Mouse (Mus musculus) MEL (cell line): ENCODE data around the gene Aadat. TPM values are rescaled to one million over a fixed set of nuclear protein-coding genes. Genes with fewer than 3 reads are reported as not detected.

Experiments
- DNase-seq: peaks from one replicate; pipeline ENCODE4 v3.0.0; 2011; ENCODE audit warnings: low read depth, low spot score
- H3K27ac ChIP-seq: 2 replicates; pipeline ENCODE4 v1.5.1; 2012; ENCODE audit warnings: low read depth, mild to moderate bottlenecking, control low read depth, low read length, moderate library complexity; ENCODE audit not compliant: control insufficient read depth
- H3K27me3 ChIP-seq, 2 experiments: fragments of 150-350 bp in 1 of 2; sonication (generic) in 1 of 2; 2 replicates each; pipeline ENCODE4 v1.6.1; 2012; ENCODE audit warnings: low read length in 2 of 2, mild to moderate bottlenecking in 2 of 2, improper control_type of control experiment in 1 of 2, moderate library complexity in 1 of 2; ENCODE audit not compliant: insufficient read depth in 2 of 2, control insufficient read depth in 1 of 2
- H3K36me3 ChIP-seq, 2 experiments: 2 replicates each; pipeline ENCODE4 v1.6.1; 2012 to 2014; ENCODE audit warnings: low read length in 2 of 2, improper control_type of control experiment in 1 of 2, inconsistent platforms in 1 of 2, mild to moderate bottlenecking in 1 of 2; ENCODE audit not compliant: insufficient read depth in 2 of 2, control insufficient read depth in 1 of 2
- H3K4me1 ChIP-seq, 2 experiments: fragments of 150-350 bp in 1 of 2; sonication (generic) in 1 of 2; 2 replicates each; pipeline ENCODE4 v1.6.1; 2012; ENCODE audit warnings: low read length in 2 of 2, improper control_type of control experiment in 1 of 2, mild to moderate bottlenecking in 1 of 2; ENCODE audit not compliant: insufficient read depth in 2 of 2, control insufficient read depth in 1 of 2
- H3K4me3 ChIP-seq, 2 experiments: fragments of 150-350 bp in 1 of 2; sonication (generic) in 1 of 2; 2 replicates each; pipeline ENCODE4 v1.5.1; 2012; ENCODE audit warnings: low read depth in 2 of 2, low read length in 2 of 2, mild to moderate bottlenecking in 2 of 2, moderate library complexity in 2 of 2, control low read depth in 1 of 2, improper control_type of control experiment in 1 of 2; ENCODE audit not compliant: control insufficient read depth in 1 of 2, insufficient read depth in 1 of 2
- H3K79me2 ChIP-seq: 2 replicates; pipeline ENCODE4 v1.6.1; 2012; ENCODE audit warnings: mild to moderate bottlenecking, low read length, moderate library complexity; ENCODE audit not compliant: control insufficient read depth, poor library complexity, insufficient read depth
- H3K9ac ChIP-seq: 2 replicates; pipeline ENCODE4 v1.6.1; 2012; ENCODE audit warnings: low read depth, mild to moderate bottlenecking, control low read depth, low read length, moderate library complexity; ENCODE audit not compliant: control insufficient read depth, poor library complexity, severe bottlenecking
- H3K9me3 ChIP-seq: fragments of 150-350 bp; sonication (generic); replicated peaks from 2 replicates; pipeline ENCODE4 v1.6.1; 2012; ENCODE audit warnings: mild to moderate bottlenecking, low read length, improper control_type of control experiment, moderate library complexity; ENCODE audit not compliant: insufficient read depth
- BHLHE40 ChIP-seq: IDR thresholded peaks from 2 replicates; pipeline ENCODE4 v1.6.1; 2012; ENCODE audit warnings: low read depth, mild to moderate bottlenecking, inconsistent platforms, low read length, improper control_type of control experiment, borderline replicate concordance
- CHD1 ChIP-seq: IDR thresholded peaks from 2 replicates; pipeline ENCODE4 v1.6.1; 2012; ENCODE audit warnings: low read depth, mild to moderate bottlenecking, inconsistent platforms, low read length, improper control_type of control experiment
- CHD2 ChIP-seq: IDR thresholded peaks from 2 replicates; pipeline ENCODE4 v1.6.1; 2011; ENCODE audit warnings: low read length, improper control_type of control experiment
- E2F4 ChIP-seq: IDR thresholded peaks from 2 replicates; pipeline ENCODE4 v1.6.1; 2011; ENCODE audit warnings: low read depth, low read length, improper control_type of control experiment, borderline replicate concordance
- ELF1 ChIP-seq: IDR thresholded peaks from 2 replicates; pipeline ENCODE4 v1.6.1; 2014; ENCODE audit warnings: low read depth, mild to moderate bottlenecking, inconsistent platforms, low read length, improper control_type of control experiment, moderate library complexity
- GATA1 ChIP-seq: IDR thresholded peaks from 2 replicates; pipeline ENCODE4 v1.6.1; 2011; ENCODE audit warnings: low read depth, low read length, improper control_type of control experiment
- JUND ChIP-seq: IDR thresholded peaks from 2 replicates; pipeline ENCODE4 v1.6.1; 2011; ENCODE audit warnings: low read depth, mild to moderate bottlenecking, improper control_type of control experiment, low read length
- KAT2A ChIP-seq: conservative IDR thresholded peaks from 2 replicates; pipeline ENCODE4 v1.6.1; 2012; ENCODE audit warnings: low read depth, low read length, improper control_type of control experiment, inconsistent platforms
- MAX ChIP-seq: IDR thresholded peaks from 2 replicates; pipeline ENCODE4 v1.6.1; 2011; ENCODE audit warnings: low read length, improper control_type of control experiment
- MAZ ChIP-seq: IDR thresholded peaks from 2 replicates; pipeline ENCODE4 v1.6.1; 2012; ENCODE audit warnings: low read depth, mild to moderate bottlenecking, inconsistent platforms, low read length, improper control_type of control experiment
- MEF2A ChIP-seq: IDR thresholded peaks from 2 replicates; pipeline ENCODE4 v1.6.1; 2014; ENCODE audit warnings: low read depth, mild to moderate bottlenecking, inconsistent platforms, low read length, improper control_type of control experiment; ENCODE audit not compliant: poor library complexity, insufficient replicate concordance, severe bottlenecking; ENCODE audit errors: extremely low read depth
- MXI1 ChIP-seq: IDR thresholded peaks from 2 replicates; pipeline ENCODE4 v1.6.1; 2011; ENCODE audit warnings: mild to moderate bottlenecking, low read depth, low read length, improper control_type of control experiment
- NELFE ChIP-seq: IDR thresholded peaks from 2 replicates; pipeline ENCODE4 v1.6.1; 2011; ENCODE audit warnings: low read depth, low read length, improper control_type of control experiment
- NRF1 ChIP-seq: IDR thresholded peaks from 2 replicates; pipeline ENCODE4 v1.6.1; 2014; ENCODE audit warnings: low read depth, mild to moderate bottlenecking, inconsistent platforms, low read length, improper control_type of control experiment, moderate library complexity; ENCODE audit not compliant: poor library complexity, insufficient read depth, severe bottlenecking
- POLR2A ChIP-seq, 2 experiments: IDR thresholded peaks; 2 replicates each; pipeline ENCODE4 v1.6.1; 2011 to 2012; ENCODE audit warnings: low read length in 2 of 2, mild to moderate bottlenecking in 2 of 2, control low read depth in 1 of 2, improper control_type of control experiment in 1 of 2, low read depth in 1 of 2, moderate library complexity in 1 of 2; ENCODE audit not compliant: control insufficient read depth in 1 of 2, insufficient read depth in 1 of 2, poor library complexity in 1 of 2
- POLR2AphosphoS5 ChIP-seq: IDR thresholded peaks from 2 replicates; pipeline ENCODE4 v1.6.1; 2012; ENCODE audit warnings: low read depth, borderline replicate concordance, mild to moderate bottlenecking, inconsistent platforms, low read length, moderate library complexity, mixed read lengths
- SIN3A ChIP-seq: IDR thresholded peaks from 2 replicates; pipeline ENCODE4 v1.6.1; 2012; ENCODE audit warnings: low read length, improper control_type of control experiment, inconsistent platforms
- TAL1 ChIP-seq: IDR thresholded peaks from 2 replicates; pipeline ENCODE4 v1.6.1; 2012; ENCODE audit warnings: mild to moderate bottlenecking, inconsistent platforms, low read length, moderate library complexity, mixed read lengths
- TBP ChIP-seq: IDR thresholded peaks from 2 replicates; pipeline ENCODE4 v1.8.0; 2011; ENCODE audit warnings: low read depth, low read length, improper control_type of control experiment
- TCF12 ChIP-seq: IDR thresholded peaks from 2 replicates; pipeline ENCODE4 v1.6.1; 2014; ENCODE audit warnings: low read depth, mild to moderate bottlenecking, inconsistent platforms, low read length, improper control_type of control experiment, moderate library complexity
- UBTF ChIP-seq: IDR thresholded peaks from 2 replicates; pipeline ENCODE4 v1.6.1; 2012; ENCODE audit warnings: low read depth, mild to moderate bottlenecking, inconsistent platforms, low read length, improper control_type of control experiment, moderate library complexity, borderline replicate concordance; ENCODE audit not compliant: insufficient read depth
- USF1 ChIP-seq: IDR thresholded peaks from 2 replicates; pipeline ENCODE4 v1.6.1; 2014; ENCODE audit warnings: low read depth, mild to moderate bottlenecking, inconsistent platforms, low read length, improper control_type of control experiment, moderate library complexity
- USF2 ChIP-seq, 2 experiments: IDR thresholded peaks; 2 replicates each; pipeline ENCODE4 v1.6.1; 2011 to 2012; ENCODE audit warnings: improper control_type of control experiment in 2 of 2, low read length in 2 of 2, borderline replicate concordance in 1 of 2, inconsistent platforms in 1 of 2, low read depth in 1 of 2, mild to moderate bottlenecking in 1 of 2; ENCODE audit not compliant: insufficient read depth in 1 of 2
- ZC3H11A ChIP-seq: IDR thresholded peaks from 2 replicates; pipeline ENCODE4 v1.6.1; 2012; ENCODE audit warnings: low read depth, mild to moderate bottlenecking, inconsistent platforms, low read length, improper control_type of control experiment
- ZKSCAN1 ChIP-seq: IDR thresholded peaks from 2 replicates; pipeline ENCODE4 v1.6.1; 2012; ENCODE audit warnings: low read depth, mild to moderate bottlenecking, inconsistent platforms, low read length, improper control_type of control experiment, moderate library complexity
- ZMIZ1 ChIP-seq: IDR thresholded peaks from 2 replicates; pipeline ENCODE4 v1.6.1; 2012; ENCODE audit warnings: low read depth, mild to moderate bottlenecking, inconsistent platforms, low read length, improper control_type of control experiment, moderate library complexity
- ZNF384 ChIP-seq: IDR thresholded peaks from 2 replicates; pipeline ENCODE4 v1.6.1; 2012; ENCODE audit warnings: low read depth, mild to moderate bottlenecking, inconsistent platforms, low read length, improper control_type of control experiment
- polyA plus RNA-seq, 2 experiments: library from polyadenylated mRNA; stranded (reverse) in 1 of 2; unstranded in 1 of 2; fragments of >175 nt in 1 of 2; fragments of >200 nt in 1 of 2; gene quantifications; 2 replicates each; pipeline versions ENCODE4 v1.2.1 to v1.2.4; 2012; ENCODE audit warnings: low replicate concordance in 2 of 2, low read depth in 1 of 2; ENCODE audit not compliant: insufficient read length in 2 of 2, insufficient read depth in 1 of 2, missing spikeins in 1 of 2
- total RNA-seq: library from RNA; depleted of rRNA; stranded (reverse); fragments of 300-350 nt; gene quantifications from 2 replicates; pipeline ENCODE4 v1.2.3, GENCODE M21; 2012

The Aadat gene
- total and polyA plus RNA-seq, 3 experiments = not detected

- TF ChIP-seq CHD2 = no peak
- no peak for TF ChIP-seq MEF2A
- no peak for TF ChIP-seq ZC3H11A
- TF ChIP-seq ELF1 = no peak
- no peak for TF ChIP-seq UBTF
- no peak for TF ChIP-seq ZMIZ1
- TF ChIP-seq POLR2AphosphoS5 = no peak
- TF ChIP-seq MXI1 = no peak
- no peak for TF ChIP-seq MAX
- TF ChIP-seq ZNF384 = no peak
- no peak for TF ChIP-seq TAL1
- no peak for TF ChIP-seq TBP
- TF ChIP-seq MAZ = no peak
- TF ChIP-seq GATA1 = no peak
- TF ChIP-seq ZKSCAN1 = no peak
- no peak for TF ChIP-seq KAT2A
- TF ChIP-seq SIN3A = no peak
- no peak for TF ChIP-seq BHLHE40
- no peak for TF ChIP-seq JUND
- TF ChIP-seq E2F4 = no peak
These were observed 29.2 kb downstream of the Aadat start for GRCm38 (mm10) chr8:60534945-60535344.

GRCm38 (mm10) chr8:60566783-60567182, 61.1 kb downstream of the Aadat start:
- H3K4me1 ChIP-seq = no peaks in the 10 kb centered on the region
- DNase-seq = no peak
- TF ChIP-seq MXI1 (no peak), TCF12 (no peak), MAZ (no peak), CHD1 (no peak), NRF1 (no peak), USF1 (no peak), GATA1 (no peak), CHD2 (no peak), USF2 (IDR thresholded peaks at IDR 0.05; ENCODE audit: borderline replicate concordance in 1 of 2, insufficient read depth in 1 of 2, low read depth in 1 of 2, low read length in 2 of 2) (no peak), POLR2A (IDR thresholded peaks at IDR 0.05; ENCODE audit: control insufficient read depth in 1 of 2, insufficient read depth in 1 of 2, low read depth in 1 of 2, low read length in 2 of 2, poor library complexity in 1 of 2) (no peak), NELFE (no peak)
- H3K4me3 ChIP-seq = no peak overlapping the region
- H3K36me3 ChIP-seq = no peaks in the 10 kb centered on the region
- no peak overlapping the region for H3K9ac ChIP-seq
- H3K9me3 ChIP-seq = no peaks in the 10 kb centered on the region
- no peaks in the 10 kb centered on the region for H3K79me2 ChIP-seq
- no peaks in the 10 kb centered on the region for H3K27me3 ChIP-seq
- no peak overlapping the region for H3K27ac ChIP-seq

More at GRCm38 (mm10) chr8:60534945-60535344, 29.2 kb downstream of the Aadat start:
- Histone ChIP-seq H3K27me3 (no peaks in the 10 kb centered on the region), H3K4me1 (no peaks in the 10 kb centered on the region), H3K27ac (no peak overlapping the region), H3K36me3 (no peaks in the 10 kb centered on the region), H3K4me3 (no peak overlapping the region), H3K79me2 (no peaks in the 10 kb centered on the region), H3K9me3 (no peaks in the 10 kb centered on the region), H3K9ac (no peak overlapping the region)
- DNase-seq = no peak
